Mouse (Mus musculus) CH12.LX (cell line): ENCODE measurements around the gene Adamts3. TPM values are rescaled to one million over a fixed set of nuclear protein-coding genes. Genes with fewer than 3 reads are reported as not detected.

Experiments
- DNase-seq: peaks from one replicate; pipeline ENCODE4 v3.0.0-alpha.2; 2013; ENCODE audit errors: extremely low read depth
- H3K27ac ChIP-seq: 2 replicates; pipeline ENCODE4 v1.5.1; 2012; ENCODE audit warnings: low read depth, mild to moderate bottlenecking, control low read depth, moderate library complexity; ENCODE audit not compliant: insufficient read depth
- H3K27me3 ChIP-seq: replicated peaks from 2 replicates; pipeline ENCODE3; 2012; ENCODE audit warnings: inconsistent platforms
- H3K36me3 ChIP-seq, 2 experiments: replicated peaks in 1 of 2; 2 replicates each; pipeline versions ENCODE3 to v1.6.1; 2012; ENCODE audit warnings: inconsistent platforms in 1 of 2, low read length in 1 of 2, mild to moderate bottlenecking in 1 of 2, mixed read lengths in 1 of 2, moderate library complexity in 1 of 2; ENCODE audit not compliant: control insufficient read depth in 1 of 2, insufficient read depth in 1 of 2
- H3K4me1 ChIP-seq, 2 experiments: 2 replicates each; pipeline ENCODE4 v1.6.1; 2012; ENCODE audit warnings: inconsistent platforms in 1 of 2, moderate library complexity in 1 of 2; ENCODE audit not compliant: insufficient read depth in 2 of 2, control insufficient read depth in 1 of 2
- H3K4me2 ChIP-seq: 2 replicates; pipeline ENCODE4 v1.6.1; 2012; ENCODE audit warnings: low read depth, mild to moderate bottlenecking, control low read depth; ENCODE audit not compliant: poor library complexity, insufficient read depth, severe bottlenecking
- H3K4me3 ChIP-seq, 3 experiments: fragments of 150-350 bp in 1 of 3; sonication (generic) in 1 of 3; replicated peaks in 1 of 3; 2 replicates each; pipeline versions ENCODE3 to v1.5.1; 2011 to 2012; ENCODE audit warnings: low read depth in 2 of 3, low read length in 2 of 3, mild to moderate bottlenecking in 2 of 3, moderate library complexity in 2 of 3, control low read depth in 1 of 3, improper control_type of control experiment in 1 of 3, inconsistent platforms in 1 of 3, mixed read lengths in 1 of 3; ENCODE audit not compliant: poor library complexity in 1 of 3
- H3K79me2 ChIP-seq: replicated peaks from 2 replicates; pipeline ENCODE4 v1.6.1; 2012; ENCODE audit warnings: mild to moderate bottlenecking, moderate library complexity; ENCODE audit not compliant: control insufficient read depth, poor library complexity, insufficient read depth, severe bottlenecking; ENCODE audit errors: extremely low read depth
- H3K9ac ChIP-seq: 2 replicates; pipeline ENCODE4 v1.6.1; 2012; ENCODE audit warnings: low read depth, mild to moderate bottlenecking, control low read depth, moderate library complexity; ENCODE audit not compliant: insufficient read depth
- H3K9me3 ChIP-seq: replicated peaks from 2 replicates; pipeline ENCODE3; 2012; ENCODE audit warnings: low read length, inconsistent platforms, mixed read lengths
- BHLHE40 ChIP-seq: IDR thresholded peaks from 2 replicates; pipeline ENCODE4 v1.6.1; 2011; ENCODE audit warnings: mild to moderate bottlenecking, low read depth, low read length, improper control_type of control experiment
- CHD1 ChIP-seq: IDR thresholded peaks from 2 replicates; pipeline ENCODE4 v1.6.1; 2012; ENCODE audit warnings: low read depth, low read length, improper control_type of control experiment, inconsistent platforms
- E2F4 ChIP-seq: IDR thresholded peaks from 2 replicates; pipeline ENCODE4 v1.6.1; 2011; ENCODE audit warnings: low read depth, low read length, improper control_type of control experiment; ENCODE audit not compliant: insufficient replicate concordance
- ELF1 ChIP-seq: IDR thresholded peaks from 2 replicates; pipeline ENCODE4 v1.6.1; 2014; ENCODE audit warnings: low read depth, mild to moderate bottlenecking, inconsistent platforms, low read length, improper control_type of control experiment
- EP300 ChIP-seq: IDR thresholded peaks from 2 replicates; pipeline ENCODE4 v1.6.1; 2011; ENCODE audit warnings: low read length, improper control_type of control experiment
- ETS1 ChIP-seq: conservative IDR thresholded peaks from 2 replicates; pipeline ENCODE4 v1.6.1; 2012; ENCODE audit warnings: low read depth, mild to moderate bottlenecking, inconsistent platforms, low read length, improper control_type of control experiment, moderate library complexity
- HCFC1 ChIP-seq: IDR thresholded peaks from 2 replicates; pipeline ENCODE4 v1.6.1; 2012; ENCODE audit warnings: low read depth, mild to moderate bottlenecking, inconsistent platforms, low read length, improper control_type of control experiment
- IRF4 ChIP-seq: IDR thresholded peaks from 2 replicates; pipeline ENCODE4 v1.6.1; 2014; ENCODE audit warnings: low read depth, mild to moderate bottlenecking, inconsistent platforms, low read length, improper control_type of control experiment
- JUND ChIP-seq: conservative IDR thresholded peaks from 2 replicates; pipeline ENCODE4 v1.6.1; 2011; ENCODE audit warnings: low read depth, low read length, improper control_type of control experiment
- MAX ChIP-seq: IDR thresholded peaks from 2 replicates; pipeline ENCODE4 v1.6.1; 2011; ENCODE audit warnings: low read length, improper control_type of control experiment
- MEF2A ChIP-seq: IDR thresholded peaks from 2 replicates; pipeline ENCODE4 v1.6.1; 2014; ENCODE audit warnings: low read depth, mild to moderate bottlenecking, inconsistent platforms, low read length, improper control_type of control experiment, borderline replicate concordance
- MXI1 ChIP-seq: IDR thresholded peaks from 2 replicates; pipeline ENCODE4 v1.6.1; 2011; ENCODE audit warnings: mild to moderate bottlenecking, low read depth, low read length, improper control_type of control experiment
- MYC ChIP-seq: IDR thresholded peaks from 2 replicates; pipeline ENCODE4 v1.6.1; 2011; ENCODE audit warnings: low read depth, mild to moderate bottlenecking, improper control_type of control experiment, low read length
- NELFE ChIP-seq: IDR thresholded peaks from 2 replicates; pipeline ENCODE4 v1.6.1; 2011; ENCODE audit warnings: low read depth, low read length, improper control_type of control experiment
- PAX5 ChIP-seq: IDR thresholded peaks from 2 replicates; pipeline ENCODE4 v1.6.1; 2012; ENCODE audit warnings: low read length, inconsistent platforms, mixed read lengths
- POLR2AphosphoS2 ChIP-seq: IDR thresholded peaks from 2 replicates; pipeline ENCODE4 v1.6.1; 2011; ENCODE audit warnings: low read depth, low read length, improper control_type of control experiment
- RAD21 ChIP-seq: IDR thresholded peaks from 2 replicates; pipeline ENCODE4 v1.6.1; 2011; ENCODE audit warnings: low read depth, mild to moderate bottlenecking, low read length, improper control_type of control experiment, moderate library complexity
- SIN3A ChIP-seq: IDR thresholded peaks from 2 replicates; pipeline ENCODE4 v1.6.1; 2012; ENCODE audit warnings: low read length, improper control_type of control experiment, inconsistent platforms
- TBP ChIP-seq: conservative IDR thresholded peaks from 2 replicates; pipeline ENCODE4 v1.6.1; 2011; ENCODE audit warnings: low read depth, low read length, improper control_type of control experiment
- TCF12 ChIP-seq: IDR thresholded peaks from 2 replicates; pipeline ENCODE4 v1.6.1; 2014; ENCODE audit warnings: low read depth, mild to moderate bottlenecking, inconsistent platforms, low read length, improper control_type of control experiment
- UBTF ChIP-seq: IDR thresholded peaks from 2 replicates; pipeline ENCODE4 v1.6.1; 2012; ENCODE audit warnings: low read depth, mild to moderate bottlenecking, inconsistent platforms, low read length, improper control_type of control experiment, moderate library complexity
- ZC3H11A ChIP-seq: IDR thresholded peaks from 2 replicates; pipeline ENCODE4 v1.6.1; 2012; ENCODE audit warnings: low read depth, mild to moderate bottlenecking, inconsistent platforms, low read length, improper control_type of control experiment
- ZKSCAN1 ChIP-seq: IDR thresholded peaks from 2 replicates; pipeline ENCODE4 v1.6.1; 2012; ENCODE audit warnings: low read depth, inconsistent platforms, low read length, improper control_type of control experiment, borderline replicate concordance
- dilution Hi-C: fragments of 300-500 bp; cut with MboI; formaldehyde crosslinking; loops from 2 replicates; pipeline ENCODE4 v1.14.3; 2020; ENCODE audit warnings: low sequenced_read_pairs; ENCODE audit not compliant: extremely low pct_unique_long_range_greater_than_20kb, extremely low pct_ligation_motif_present
- in situ Hi-C: fragments of 300-500 bp; cut with MboI; formaldehyde crosslinking; loops from 3 replicates; pipeline ENCODE4 v1.14.3; 2019; ENCODE audit warnings: low sequenced_read_pairs, low pct_ligation_motif_present, low pct_unique_long_range_greater_than_20kb, mixed read lengths
- polyA plus RNA-seq: library from polyadenylated mRNA; unstranded; fragments of >175 nt; gene quantifications from 2 replicates; pipeline ENCODE4 v1.2.1, GENCODE M21; 2012; ENCODE audit warnings: low read depth; ENCODE audit not compliant: insufficient read length
- total RNA-seq, 2 experiments: library from RNA; depleted of rRNA; stranded (reverse); fragments of 300-350 nt in 1 of 2; fragments of >200 nt in 1 of 2; gene quantifications; 2 replicates each; pipeline ENCODE4 v1.2.3; 2012 to 2014

Adamts3 gene
- total and polyA plus RNA-seq, 3 experiments = not detected

GRCm38 (mm10) chr5:89745112-89745511, 138.0 kb downstream of the Adamts3 start:
- no peaks in the 10 kb centered on the region for H3K79me2 ChIP-seq
- no peak overlapping the region for H3K27ac ChIP-seq
- no peak for TF ChIP-seq NELFE
- no peak for TF ChIP-seq MYC
- TF ChIP-seq UBTF = no peak
- TF ChIP-seq CHD1 = no peak
- TF ChIP-seq MEF2A = no peak
- TF ChIP-seq BHLHE40 = no peak
- TF ChIP-seq IRF4 = no peak
- TF ChIP-seq ELF1 = no peak
- TF ChIP-seq RAD21 = no peak
- TF ChIP-seq ZC3H11A = no peak
- no peak for TF ChIP-seq MAX
- no peak for TF ChIP-seq EP300
- no peak for TF ChIP-seq JUND
- TF ChIP-seq POLR2AphosphoS2 = no peak
- TF ChIP-seq E2F4 = no peak
- TF ChIP-seq SIN3A = no peak
- no peak for TF ChIP-seq ZKSCAN1
- no peak for TF ChIP-seq TBP
- TF ChIP-seq MXI1 = no peak
- no peaks in the 10 kb centered on the region for H3K36me3 ChIP-seq
- dilution Hi-C loops = no loop called here
- H3K4me1 ChIP-seq = no peaks in the 10 kb centered on the region
- no peaks in the 10 kb centered on the region for H3K9me3 ChIP-seq
- H3K9ac ChIP-seq = no peak overlapping the region
- no peak overlapping the region for H3K4me2 ChIP-seq
- DNase-seq = no peak
- H3K27me3 ChIP-seq = no peaks in the 10 kb centered on the region
- in situ Hi-C loops = no loop called here
- no peak overlapping the region for H3K4me3 ChIP-seq

GRCm38 (mm10) chr5:89734759-89735158, 148.4 kb downstream of the Adamts3 start:
- dilution Hi-C loops = no loop called here
- H3K4me2 ChIP-seq = no peak overlapping the region
- H3K27ac ChIP-seq = no peak overlapping the region
- no peak overlapping the region for H3K9ac ChIP-seq
- H3K36me3 ChIP-seq = no peaks in the 10 kb centered on the region
- no peak for DNase-seq
- peaks cover 2% of the 10 kb centered on the region for H3K9me3 ChIP-seq
- no peaks in the 10 kb centered on the region for H3K27me3 ChIP-seq
- in situ Hi-C loops = no loop called here
- H3K4me3 ChIP-seq = no peak overlapping the region
- no peaks in the 10 kb centered on the region for H3K4me1 ChIP-seq
- no peak for TF ChIP-seq IRF4
- no peak for TF ChIP-seq ZC3H11A
- no peak for TF ChIP-seq PAX5
- TF ChIP-seq MEF2A = no peak
- TF ChIP-seq HCFC1 = no peak
- TF ChIP-seq JUND = no peak
- no peak for TF ChIP-seq TCF12
- TF ChIP-seq ETS1 = no peak
- no peak for TF ChIP-seq ZKSCAN1
- no peak for TF ChIP-seq CHD1
- no peak for TF ChIP-seq UBTF
- TF ChIP-seq ELF1 = no peak
- H3K79me2 ChIP-seq = no peaks in the 10 kb centered on the region
